28 mouse cellular contexts compared by ENCODE assay signal in genomic region chr4:26888514-26888913, GRCm38 (mm10).
"Had no signal": no experiment of that assay in that cellular context is flagged by ENCODE, and none has a peak within 500 bp of the region (broad histone marks: within the 10 kb centered on the region; RNA-seq: fewer than 3 reads in every experiment).

No protein-coding gene starts in this region.

- DNase-seq: cerebellum, adult 8-10 months; cerebellum, adult 9-10 months; cerebellum, adult 9-11 months; cerebellum, postnatal 10 days; cerebellum, postnatal 14 days; cerebellum, postnatal 25 days; cerebellum, postnatal 36 days; embryo, embryonic 11 days; forebrain, postnatal 0 days; gastrocnemius, adult 2 months; gastrocnemius, postnatal 10 days; gastrocnemius, postnatal 14 days; gastrocnemius, postnatal 25 days; gastrocnemius, postnatal 36 days; heart, adult 11 months; heart, adult 18-20 months; heart, adult 2 months had no signal

- H3K9me3 ChIP-seq: embryonic facial prominence, embryonic 10.5 days; embryonic facial prominence, embryonic 12.5 days; embryonic facial prominence, embryonic 13.5 days; embryonic facial prominence, embryonic 15.5 days; forebrain, embryonic 10.5 days; forebrain, embryonic 12.5 days; forebrain, embryonic 13.5 days; forebrain, embryonic 15.5 days had no signal

- H3K4me3 ChIP-seq: embryonic facial prominence, embryonic 10.5 days; embryonic facial prominence, embryonic 12.5 days; embryonic facial prominence, embryonic 13.5 days; embryonic facial prominence, embryonic 15.5 days; erythroblast, embryonic 14.5 days; forebrain, embryonic 10.5 days; forebrain, embryonic 12.5 days; forebrain, embryonic 13.5 days; forebrain, embryonic 15.5 days; gastrocnemius, adult 2 months; heart, adult 2 months had no signal

- H3K9ac ChIP-seq: embryonic facial prominence, embryonic 12.5 days; embryonic facial prominence, embryonic 13.5 days; embryonic facial prominence, embryonic 15.5 days; forebrain, embryonic 12.5 days; forebrain, embryonic 13.5 days; forebrain, embryonic 15.5 days; forebrain, postnatal 0 days had no signal

- H3K27me3 ChIP-seq: embryonic facial prominence, embryonic 12.5 days; embryonic facial prominence, embryonic 13.5 days; embryonic facial prominence, embryonic 15.5 days; forebrain, embryonic 12.5 days; forebrain, embryonic 13.5 days; forebrain, embryonic 15.5 days had no signal

- H3K4me2 ChIP-seq: embryonic facial prominence, embryonic 12.5 days; embryonic facial prominence, embryonic 13.5 days; embryonic facial prominence, embryonic 15.5 days; forebrain, embryonic 12.5 days; forebrain, embryonic 13.5 days; forebrain, embryonic 15.5 days had no signal

- H3K27ac ChIP-seq: embryonic facial prominence, embryonic 10.5 days; embryonic facial prominence, embryonic 12.5 days; embryonic facial prominence, embryonic 13.5 days; embryonic facial prominence, embryonic 15.5 days; forebrain, embryonic 10.5 days; forebrain, embryonic 12.5 days; forebrain, embryonic 13.5 days; forebrain, embryonic 15.5 days; gastrocnemius, adult 2 months; heart, adult 2 months had no signal

- ATAC-seq: forebrain, embryonic 13.5 days; forebrain, embryonic 14.5 days; forebrain, embryonic 15.5 days; forebrain, embryonic 16.5 days; forebrain, postnatal 0 days had no signal

- H3K4me1 ChIP-seq: embryonic facial prominence, embryonic 10.5 days; embryonic facial prominence, embryonic 12.5 days; embryonic facial prominence, embryonic 13.5 days; embryonic facial prominence, embryonic 15.5 days; forebrain, embryonic 10.5 days; forebrain, embryonic 12.5 days; forebrain, embryonic 13.5 days; forebrain, embryonic 15.5 days had no signal

- H3K36me3 ChIP-seq: embryonic facial prominence, embryonic 10.5 days; embryonic facial prominence, embryonic 12.5 days; embryonic facial prominence, embryonic 13.5 days; embryonic facial prominence, embryonic 15.5 days; forebrain, embryonic 10.5 days; forebrain, embryonic 12.5 days; forebrain, embryonic 15.5 days had no signal
